Mouse (Mus musculus): ENCODE measurements around the gene Ubr2. TPM values are rescaled to one million over a fixed set of nuclear protein-coding genes. Genes with fewer than 3 reads are reported as not detected.
A peak's percentile ranks its signal among the peaks of the same experiment; 100 is the strongest.

Ubr2 gene
- total RNA-seq, 2 experiments from 2014 or later, result 25.8 to 39.0 TPM

DNA sequence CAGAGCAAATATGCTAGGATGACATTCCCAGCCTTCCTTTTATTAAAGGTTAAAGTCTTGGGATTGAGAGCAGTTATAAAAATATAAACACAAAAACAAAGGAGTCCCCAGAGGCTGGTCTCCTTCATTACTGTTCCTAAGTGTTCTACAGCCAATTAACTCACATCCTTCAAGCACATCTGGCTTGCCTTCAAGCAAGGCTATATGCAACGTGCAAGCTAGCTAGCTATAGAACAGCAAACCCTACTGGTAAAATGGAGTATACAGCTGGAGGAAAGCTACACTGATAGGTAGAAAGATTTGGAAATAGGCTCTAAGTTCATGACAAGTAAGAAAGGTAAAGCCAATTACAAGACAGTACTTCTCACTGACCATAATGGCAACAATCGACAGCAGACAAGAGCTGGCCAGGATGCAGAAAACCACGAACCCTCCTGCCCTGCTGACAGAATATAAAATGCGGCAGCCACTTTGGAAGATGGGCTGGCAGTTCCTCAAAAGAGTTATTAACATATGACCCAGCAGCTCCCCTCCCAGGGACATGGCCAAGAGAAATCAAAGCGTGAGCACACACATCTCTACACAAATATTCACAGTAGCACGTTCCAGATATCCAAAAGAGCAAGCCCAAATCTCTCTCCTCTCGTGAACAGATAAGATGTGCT is 4.5 kb downstream of the Ubr2 start:
- ATAC-seq (replicated peaks; ENCODE audit: poor library complexity), result no peak

DNA sequence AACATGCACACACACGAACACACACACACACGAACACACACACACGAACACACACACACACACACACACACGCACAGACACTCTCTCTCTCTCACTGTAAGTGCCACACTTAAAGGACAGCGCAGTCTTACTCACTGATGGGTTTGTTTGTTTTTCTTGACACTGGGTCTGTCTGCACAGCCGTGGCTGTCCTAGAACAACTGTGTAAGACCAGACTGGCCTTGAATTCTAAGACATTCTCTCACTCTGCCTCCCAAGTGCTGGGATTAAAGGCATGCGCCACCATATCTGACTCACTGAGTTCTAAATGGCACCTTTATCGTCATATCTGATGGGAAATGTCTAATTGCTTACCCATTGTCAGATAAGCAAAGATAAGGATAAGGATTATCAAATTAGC is 7.1 kb downstream of the Ubr2 start:
- ATAC-seq (replicated peaks; ENCODE audit: poor library complexity), result no peak

DNA sequence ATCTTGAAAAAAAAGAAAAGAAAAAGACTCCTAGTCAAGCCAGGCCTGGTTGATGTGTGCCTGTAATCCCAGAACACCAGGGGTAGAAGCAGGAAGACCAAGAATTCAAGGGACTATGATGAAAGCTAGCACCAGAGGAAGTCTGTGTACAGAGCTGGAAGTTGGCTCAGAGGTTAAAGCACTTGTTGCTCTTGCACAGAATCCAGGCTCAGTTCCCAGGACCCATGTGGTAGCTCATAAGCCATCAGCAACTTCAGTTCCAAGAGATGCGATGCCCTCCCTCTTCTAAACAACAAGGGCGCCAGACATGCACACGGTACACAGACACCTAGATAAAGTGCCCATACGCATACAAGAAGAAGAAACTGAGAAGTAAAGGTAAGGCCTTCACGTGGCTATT is 8.0 kb downstream of the Ubr2 start:
- ATAC-seq (replicated peaks; ENCODE audit: poor library complexity), result no peak

DNA sequence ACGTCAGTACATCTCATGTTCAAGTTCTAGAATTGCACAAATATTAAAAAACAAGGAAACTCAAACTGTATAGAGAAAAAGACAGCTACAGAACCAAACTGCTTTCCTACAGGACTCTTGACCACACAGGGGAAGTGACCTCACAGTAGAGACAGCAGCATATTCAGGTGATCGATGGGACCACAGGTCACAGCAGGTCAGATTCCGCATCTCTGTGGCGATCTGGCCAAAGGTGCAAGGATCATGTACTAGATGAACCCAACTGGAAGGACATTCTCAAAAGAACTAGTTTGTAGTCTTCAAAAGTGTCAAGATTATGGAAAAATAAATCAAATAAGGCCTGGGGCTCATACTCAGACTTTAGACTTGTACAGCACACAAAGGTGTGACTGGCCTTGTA is 11.5 kb downstream of the Ubr2 start:
- ATAC-seq (replicated peaks; ENCODE audit: poor library complexity), result no peak

DNA sequence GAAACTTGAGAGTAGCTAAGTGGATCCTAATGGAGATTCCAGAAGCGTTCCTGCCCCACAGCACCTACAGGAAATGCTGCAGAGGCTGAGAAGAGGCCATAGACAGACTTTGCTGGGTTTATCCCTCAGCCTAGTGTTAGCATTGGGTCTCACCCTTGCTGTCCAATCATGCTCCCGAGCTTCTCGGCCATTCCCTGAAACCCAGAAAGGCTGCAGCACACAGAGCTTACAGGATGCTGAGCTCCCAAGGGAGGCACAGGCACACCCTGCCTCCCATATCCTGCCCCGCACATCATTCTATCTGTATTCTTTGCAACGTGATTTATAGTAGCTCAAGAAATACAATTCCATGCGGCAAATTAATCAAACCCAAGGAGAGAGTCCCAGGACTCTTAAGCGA is 13.9 kb downstream of the Ubr2 start:
- ATAC-seq (replicated peaks; ENCODE audit: poor library complexity), result no peak

DNA sequence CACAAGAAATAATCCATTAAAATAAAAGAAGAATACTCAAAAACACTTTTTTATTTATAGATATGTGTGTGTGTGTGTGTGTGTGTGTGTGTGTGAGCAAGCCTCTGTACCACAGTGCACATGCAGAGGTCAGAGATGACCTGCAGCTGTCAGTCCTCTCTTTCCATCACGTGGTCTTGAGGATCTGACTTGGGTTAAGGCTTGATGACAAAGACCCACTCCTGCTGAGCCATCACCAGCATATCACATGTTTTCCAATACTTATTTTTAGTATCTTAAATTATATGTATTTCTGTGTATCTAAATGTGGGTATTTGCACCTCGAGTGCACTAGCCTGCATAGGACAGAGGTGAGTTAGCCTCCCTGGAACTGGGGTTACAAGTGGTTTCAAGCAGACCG is 14.7 kb downstream of the Ubr2 start:
- no peak for ATAC-seq (replicated peaks; ENCODE audit: poor library complexity)

DNA sequence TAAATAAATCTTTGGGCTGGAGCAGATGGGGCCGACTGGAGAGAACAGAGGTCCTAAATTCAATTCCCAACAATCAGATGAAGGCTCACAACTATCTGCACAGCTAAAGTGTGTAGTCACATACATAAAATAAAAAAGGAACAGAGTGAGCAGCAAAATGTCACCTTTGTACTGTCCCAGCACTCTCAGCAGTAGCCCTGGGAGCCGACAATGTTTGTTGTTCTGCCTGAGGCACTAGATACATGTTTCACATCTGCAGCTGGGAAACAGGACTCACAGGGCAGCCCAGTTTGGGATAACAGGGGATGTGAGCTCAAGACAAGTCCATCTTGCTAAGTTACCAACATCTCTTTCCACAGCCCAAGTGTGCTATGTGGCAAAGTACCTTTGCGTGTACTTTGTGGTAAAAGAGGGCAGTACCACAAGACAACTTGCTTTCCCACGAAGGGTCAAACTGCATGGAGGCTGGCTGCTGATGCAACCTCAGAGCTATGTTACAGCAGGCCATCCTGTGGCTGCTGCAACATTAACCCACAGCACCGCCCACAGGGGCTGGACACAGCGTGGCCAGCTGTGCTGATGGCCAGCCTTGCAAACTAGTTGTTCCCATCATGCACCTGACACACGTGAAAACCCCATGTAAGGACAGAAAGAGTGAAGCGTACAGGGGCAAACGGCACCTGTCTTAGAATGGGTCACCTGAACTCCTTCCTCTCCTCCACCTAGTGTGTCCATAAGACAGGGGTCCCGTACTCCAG is 15.5 kb downstream of the Ubr2 start:
- peak; percentile 88 for ATAC-seq (replicated peaks; ENCODE audit: poor library complexity)

DNA sequence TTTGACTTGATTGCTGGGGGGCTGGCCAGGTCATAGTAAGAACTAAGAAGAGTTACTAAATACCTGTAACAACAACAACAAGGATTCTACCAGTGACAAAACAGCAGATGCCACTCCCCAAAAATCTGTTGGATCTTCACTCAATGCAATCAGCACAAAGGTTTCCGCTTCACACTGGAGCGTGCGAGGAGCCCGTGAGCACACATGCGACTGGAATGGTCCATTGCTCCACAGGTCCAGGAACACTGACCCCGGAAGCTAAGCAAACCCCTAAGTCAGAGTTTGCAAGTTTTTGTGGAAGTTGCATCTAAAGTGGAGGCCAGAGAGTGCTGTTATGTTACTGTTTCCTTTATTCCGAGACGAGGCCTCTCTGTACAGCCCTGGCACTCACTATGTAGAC is 16.7 kb downstream of the Ubr2 start:
- no peak for ATAC-seq (replicated peaks; ENCODE audit: poor library complexity)

DNA sequence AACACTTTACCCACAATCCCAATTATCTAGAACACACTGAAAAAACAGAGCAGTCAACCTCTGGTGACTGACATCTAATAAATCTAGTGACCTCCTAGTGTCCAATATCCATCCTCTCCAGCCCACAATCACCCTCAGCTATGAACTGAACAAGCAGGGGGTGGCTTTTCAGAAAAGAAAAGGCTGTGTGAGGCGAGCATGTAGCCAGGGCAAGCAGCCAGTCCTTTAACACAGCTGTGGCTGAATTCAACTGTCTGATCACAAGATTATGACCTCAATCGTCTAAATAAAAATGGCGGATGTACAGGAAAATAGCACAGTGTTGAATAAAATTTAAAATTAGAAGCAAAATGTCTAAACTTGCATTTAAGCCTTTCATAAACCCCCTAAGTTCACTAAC is 22.7 kb downstream of the Ubr2 start:
- ATAC-seq (replicated peaks; ENCODE audit: poor library complexity), result no peak

DNA sequence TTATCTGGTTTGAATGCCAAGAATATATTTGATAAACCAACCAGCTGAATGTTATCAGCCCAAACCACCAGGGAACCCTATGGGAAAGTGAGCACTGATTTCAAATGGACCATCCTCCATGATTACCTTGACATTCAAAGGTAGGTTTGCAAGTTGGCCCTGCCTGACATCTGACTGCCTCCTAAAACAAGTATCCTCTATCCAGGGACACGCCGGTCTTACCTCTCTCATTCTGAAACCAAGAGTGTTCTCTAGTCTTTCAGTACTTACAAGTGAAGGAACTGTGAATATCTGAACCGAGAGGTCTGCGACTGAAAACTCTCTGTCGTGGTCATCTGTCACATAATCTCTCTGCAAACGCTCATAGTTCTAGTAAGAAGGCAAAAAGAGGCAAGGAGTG is 30.3 kb downstream of the Ubr2 start:
- ATAC-seq (replicated peaks; ENCODE audit: poor library complexity), result no peak

DNA sequence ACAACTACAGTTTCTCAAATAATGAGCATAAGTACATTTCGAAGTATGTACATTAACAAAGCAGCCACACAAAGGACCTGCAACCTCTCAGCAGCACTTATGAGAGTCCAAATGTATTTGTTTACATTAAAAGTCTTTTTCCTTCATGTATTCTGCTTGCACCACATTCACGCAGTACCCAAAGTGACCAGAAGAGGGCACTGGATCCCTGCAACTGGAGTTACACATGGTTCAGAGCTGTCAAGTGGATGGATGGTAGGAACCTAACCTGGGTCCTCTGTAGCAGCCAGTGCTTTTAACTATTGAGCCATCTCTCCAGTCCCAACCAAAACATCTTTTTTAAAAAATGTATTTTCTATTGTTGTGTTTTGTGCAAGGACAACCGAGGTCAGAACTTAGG is 35.2 kb downstream of the Ubr2 start:
- peak; percentile 84 for ATAC-seq (replicated peaks; ENCODE audit: poor library complexity)

DNA sequence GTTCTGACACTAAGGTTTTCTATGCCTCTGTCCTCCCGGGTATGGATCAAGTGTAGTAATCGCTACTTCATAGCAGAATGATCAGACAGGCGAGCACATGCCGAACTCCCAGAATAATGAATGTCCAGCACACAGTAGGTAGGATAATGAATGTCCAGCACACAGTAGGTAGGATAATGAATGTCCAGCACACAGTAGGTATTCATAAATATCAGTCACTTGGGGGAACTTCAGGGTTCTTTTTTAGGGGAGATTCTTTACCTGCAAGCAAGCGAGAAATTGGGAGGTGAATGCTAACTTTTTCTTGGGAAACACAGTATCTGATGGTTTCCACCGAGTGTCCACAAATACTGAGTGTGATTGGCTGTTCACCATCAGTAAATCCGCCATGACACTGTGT is 37.8 kb downstream of the Ubr2 start:
- no peak for ATAC-seq (replicated peaks; ENCODE audit: poor library complexity)

DNA sequence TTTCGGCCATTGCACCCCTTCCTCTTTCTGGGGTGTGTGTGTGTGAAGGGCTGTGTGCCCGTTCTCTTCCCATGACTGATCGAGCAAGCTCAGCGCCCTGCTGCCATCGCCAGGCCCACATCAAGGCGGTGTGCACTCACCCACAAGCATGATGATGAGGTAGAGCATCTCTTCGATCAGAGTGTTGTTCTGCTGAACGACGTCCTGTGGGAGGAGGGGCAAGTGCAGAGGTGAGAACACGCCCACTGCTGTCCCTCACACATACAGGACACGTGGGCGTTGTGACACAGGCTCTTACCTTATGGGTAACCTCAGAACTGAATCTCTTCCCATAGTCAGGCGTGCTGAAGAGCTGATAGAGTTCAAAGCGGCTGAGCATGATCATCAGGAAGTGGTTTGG is 43.5 kb downstream of the Ubr2 start:
- no peak for ATAC-seq (replicated peaks; ENCODE audit: poor library complexity)

DNA sequence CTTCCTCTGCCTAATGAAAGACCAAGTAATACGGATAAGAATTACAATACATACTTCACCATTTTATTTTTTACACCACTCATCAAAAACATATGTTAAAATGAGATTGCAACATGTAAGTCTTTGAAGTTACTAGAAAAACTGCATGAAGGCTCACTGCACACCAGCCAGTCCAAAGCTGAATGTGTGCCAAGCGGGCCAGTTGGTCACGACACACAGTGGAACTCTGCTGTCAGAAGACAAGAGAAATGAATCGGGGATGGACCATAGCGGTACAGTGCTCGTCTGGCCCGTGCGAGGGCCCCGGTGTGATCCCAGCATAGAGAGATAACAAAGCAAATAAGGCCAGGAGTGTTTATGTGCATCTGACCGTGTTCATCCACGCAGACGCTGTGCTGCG is 47.2 kb downstream of the Ubr2 start:
- ATAC-seq (replicated peaks; ENCODE audit: poor library complexity), result no peak

DNA sequence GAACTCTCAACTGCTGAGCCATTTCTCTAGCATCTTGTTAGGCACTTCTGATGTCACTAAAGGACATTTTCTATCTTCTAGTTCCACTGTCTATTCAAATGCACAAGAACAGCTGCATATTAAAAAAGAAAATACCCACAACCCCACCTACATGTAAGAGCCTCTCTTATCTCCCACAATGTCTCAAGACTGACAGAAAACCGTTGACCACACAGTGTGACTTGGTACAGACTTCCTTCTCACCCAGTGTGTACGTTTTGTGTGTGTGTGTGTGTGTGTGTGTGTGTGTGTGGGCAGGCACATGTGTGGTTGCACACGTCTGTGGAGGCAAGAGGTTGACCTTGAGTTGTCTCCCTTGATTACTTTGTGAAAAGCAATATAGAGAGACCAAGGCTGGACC is 48.2 kb downstream of the Ubr2 start:
- peak; percentile 73 for ATAC-seq (replicated peaks; ENCODE audit: poor library complexity)

DNA sequence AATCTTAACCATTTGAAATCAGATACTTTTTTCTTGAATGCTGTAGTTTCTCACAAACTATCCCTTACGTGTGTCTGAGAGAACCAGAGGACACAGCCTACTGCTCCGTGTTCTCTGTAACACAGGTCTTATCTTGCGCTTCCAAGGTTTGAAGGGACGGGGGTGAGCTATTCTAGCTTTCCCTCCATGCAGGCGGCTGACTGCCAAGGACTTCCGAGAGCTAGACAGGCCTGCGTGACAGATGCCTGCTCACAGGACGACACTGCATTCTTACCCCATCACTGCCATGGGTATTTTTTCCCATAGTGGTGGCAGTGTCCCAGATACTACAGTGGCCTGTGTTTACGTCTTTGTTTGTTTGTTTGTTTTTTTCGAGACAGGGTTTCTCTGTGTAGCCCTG is 50.1 kb downstream of the Ubr2 start:
- ATAC-seq (replicated peaks; ENCODE audit: poor library complexity), result no peak

DNA sequence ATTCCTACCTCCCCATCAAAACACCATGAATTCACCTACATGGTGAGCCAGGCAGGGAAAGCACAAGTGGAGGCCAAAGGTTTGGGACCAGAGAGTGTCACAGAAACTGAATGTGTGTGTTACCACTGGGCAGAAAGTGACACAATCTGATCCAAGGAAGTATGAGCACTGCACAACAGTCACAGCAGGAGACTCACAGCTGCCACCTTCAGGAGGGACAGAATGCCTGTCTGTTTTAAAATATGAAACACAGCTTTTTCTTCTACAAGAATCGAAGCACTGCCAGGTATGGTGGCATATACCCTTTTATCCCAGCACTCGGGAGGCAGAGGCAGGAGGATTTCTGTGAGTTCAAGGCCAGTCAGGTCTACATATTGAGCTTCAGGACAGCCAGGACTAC is 52.3 kb downstream of the Ubr2 start:
- no peak for ATAC-seq (replicated peaks; ENCODE audit: poor library complexity)

DNA sequence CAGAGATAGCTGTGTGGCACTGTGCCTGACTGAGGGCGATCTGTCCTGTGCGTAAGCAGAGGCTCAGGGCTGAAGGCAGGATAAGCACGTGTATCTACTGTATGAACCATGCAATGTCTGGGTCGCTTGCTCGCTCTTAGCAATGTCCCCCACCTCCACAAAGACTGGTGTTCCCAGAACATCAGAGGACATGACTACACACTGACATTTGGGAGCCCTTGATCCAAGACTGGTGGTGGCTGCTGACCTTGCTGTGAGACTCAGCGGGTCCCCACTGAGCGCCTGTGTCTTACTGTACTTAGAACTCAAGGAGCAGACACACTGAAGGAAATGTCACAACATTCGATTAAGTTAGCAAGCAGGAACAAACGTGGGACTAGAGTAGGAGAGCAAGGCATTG is 64.1 kb downstream of the Ubr2 start:
- no peak for ATAC-seq (replicated peaks; ENCODE audit: poor library complexity)

DNA sequence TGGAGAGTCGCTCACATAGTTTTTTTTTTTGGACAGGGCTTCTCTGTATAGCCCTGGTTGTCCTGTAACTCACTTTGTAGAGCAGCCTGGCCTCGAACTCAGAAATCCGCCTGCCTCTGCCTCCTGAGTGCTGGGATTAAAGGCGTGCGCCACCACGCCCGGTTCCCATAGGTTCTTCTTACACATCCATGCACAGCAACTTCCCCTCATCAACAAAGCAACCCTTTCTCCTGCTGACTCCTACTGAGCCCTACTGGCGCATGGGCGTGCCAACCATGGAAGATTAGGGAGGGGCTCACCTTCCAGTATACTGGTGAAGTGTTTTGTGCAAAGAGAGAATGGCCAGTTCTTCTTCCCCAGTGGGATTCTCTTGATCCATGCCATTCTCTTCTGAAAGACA is 67.9 kb downstream of the Ubr2 start:
- no peak for ATAC-seq (replicated peaks; ENCODE audit: poor library complexity)

DNA sequence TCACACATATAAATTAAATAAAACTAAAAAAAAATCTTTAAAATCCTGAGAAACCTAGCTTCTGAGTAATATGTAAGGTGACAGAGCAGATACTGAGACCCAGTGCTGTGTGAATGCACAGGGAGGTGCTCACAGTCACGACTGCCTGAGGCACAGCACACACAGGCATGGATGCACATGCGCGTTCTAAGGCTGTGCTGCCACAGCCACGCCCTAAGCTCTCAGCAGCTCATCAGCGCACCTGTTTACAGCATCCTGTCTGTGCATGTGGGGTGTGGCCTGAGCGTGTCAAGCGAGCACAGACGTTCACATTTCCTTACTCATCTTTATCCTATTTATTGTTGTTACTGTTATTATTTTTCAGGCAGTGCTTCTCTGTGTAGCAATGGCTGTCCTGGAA is 69.9 kb downstream of the Ubr2 start:
- no peak for ATAC-seq (replicated peaks; ENCODE audit: poor library complexity)

DNA sequence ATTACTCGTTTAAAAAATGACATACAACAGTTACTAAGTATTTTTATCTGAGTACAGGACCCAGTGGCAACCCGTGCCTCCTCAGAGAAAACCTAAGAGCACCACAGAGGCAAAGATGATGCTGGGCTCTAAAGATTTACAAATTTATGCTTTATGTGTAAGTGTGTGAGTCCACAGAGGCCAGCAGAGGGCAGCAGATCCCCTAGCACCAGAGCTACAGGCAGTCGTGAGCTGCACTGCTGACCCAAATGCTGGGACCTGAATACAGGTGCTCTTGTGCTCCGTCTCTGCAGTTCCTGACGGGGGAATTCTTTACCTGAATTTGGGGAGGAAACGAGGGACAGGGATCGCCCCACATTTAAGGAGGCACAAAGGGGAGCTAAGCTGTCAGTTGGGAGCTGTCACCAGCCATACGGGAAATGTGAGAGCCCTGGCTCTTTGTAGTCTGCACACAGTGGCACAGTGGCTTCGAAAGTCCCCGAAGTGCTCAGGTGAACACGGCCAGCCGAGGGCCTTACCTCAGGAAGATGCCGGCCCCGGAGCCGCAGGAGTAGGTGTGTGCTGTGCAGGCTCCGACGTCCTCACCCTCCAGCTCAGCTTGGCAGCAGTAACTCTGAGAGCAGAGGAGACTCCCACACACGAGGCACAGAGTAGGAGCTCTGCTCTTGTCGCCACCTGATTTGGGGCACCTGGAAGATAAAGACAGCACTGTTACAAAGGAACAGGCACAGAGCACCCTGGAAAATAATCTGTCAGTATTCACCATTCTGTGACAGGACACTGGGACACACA is 76.6 kb downstream of the Ubr2 start:
- ATAC-seq (replicated peaks; ENCODE audit: poor library complexity), result peak; percentile 85

DNA sequence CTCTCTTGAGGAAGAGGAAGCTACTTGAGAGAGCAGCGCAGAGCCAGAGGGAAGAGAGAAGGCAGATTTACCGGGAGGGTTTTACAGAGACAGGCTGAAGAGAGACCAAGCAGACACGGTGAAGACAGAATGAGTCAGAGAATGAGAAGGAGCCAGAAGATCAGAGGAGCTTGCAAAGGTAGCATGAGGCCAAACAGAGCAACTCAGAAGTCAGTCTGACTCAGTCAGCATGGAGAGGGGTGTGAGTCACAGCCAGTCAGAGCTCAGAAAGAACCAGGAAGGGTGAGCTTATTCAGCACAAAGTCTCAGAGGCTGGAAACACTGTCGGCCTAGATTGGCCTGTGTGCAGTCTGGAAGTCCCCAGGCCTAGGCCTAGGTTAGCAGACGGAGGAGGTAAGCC is 77.4 kb downstream of the Ubr2 start:
- ATAC-seq (replicated peaks; ENCODE audit: poor library complexity), result no peak

Measured in megakaryocyte progenitor cell, adult 5-6 weeks (primary cell).